Mouse (Mus musculus) C2C12 (cell line): ENCODE measurements around the gene Cmtr1.

ENCODE experiments used
- CTCF ChIP-seq: IDR thresholded peaks from one replicate; pipeline ENCODE4 v1.5.1; 2011; ENCODE audit not compliant: control insufficient read depth, insufficient read depth, insufficient read length
- MAX ChIP-seq: IDR thresholded peaks from one replicate; pipeline ENCODE4 v1.6.1; 2011; ENCODE audit warnings: mild to moderate bottlenecking, control low read depth

DNA sequence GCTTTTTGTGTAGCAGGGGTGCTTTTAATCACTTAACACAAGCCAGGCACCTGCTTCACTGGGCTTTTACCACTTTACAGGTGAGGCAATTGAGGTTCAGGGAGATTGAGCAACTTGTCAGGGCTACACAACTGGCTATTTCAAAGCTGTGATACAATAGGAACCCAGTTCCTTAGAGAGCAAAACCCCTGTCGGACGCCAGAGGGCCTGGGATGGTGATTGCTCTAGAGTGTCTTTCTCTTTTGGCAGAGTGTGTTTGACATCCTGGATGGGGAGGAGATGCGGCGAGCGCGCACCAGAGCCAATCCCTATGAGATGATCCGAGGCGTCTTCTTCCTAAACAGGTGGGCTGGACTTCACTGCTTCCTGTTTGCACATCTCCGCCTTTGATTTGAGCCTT, 21.3 kb downstream of the Cmtr1 start:
- no peak for TF ChIP-seq CTCF
- TF ChIP-seq MAX, result no peak
